Mouse (Mus musculus) small intestine, adult 2 months (tissue): ENCODE measurements around the gene Them5. TPM values are rescaled to one million over a fixed set of nuclear protein-coding genes. Genes with fewer than 3 reads are reported as not detected.

ENCODE experiments used
- H3K27ac ChIP-seq: fragments of 200-500 bp; 2 replicates; pipeline ENCODE4 v1.5.1; 2012; ENCODE audit warnings: low read depth, low read length, control low read depth, inconsistent platforms; ENCODE audit not compliant: insufficient read depth
- H3K27me3 ChIP-seq: fragments of 200-500 bp; 2 replicates; pipeline ENCODE4 v1.6.1; 2012; ENCODE audit warnings: mild to moderate bottlenecking, moderate library complexity, low read length, inconsistent platforms; ENCODE audit not compliant: control insufficient read depth, insufficient read depth
- H3K36me3 ChIP-seq: fragments of 200-500 bp; 2 replicates; pipeline ENCODE4 v1.6.1; 2012; ENCODE audit warnings: mild to moderate bottlenecking, low read length, control low read depth, inconsistent platforms; ENCODE audit not compliant: control insufficient read depth, insufficient read depth
- H3K4me1 ChIP-seq: fragments of 200-500 bp; 2 replicates; pipeline ENCODE4 v1.6.1; 2012; ENCODE audit warnings: low read length, inconsistent platforms, mixed read lengths; ENCODE audit not compliant: control insufficient read depth, insufficient read depth, insufficient read length
- H3K4me3 ChIP-seq: fragments of 200-500 bp; 2 replicates; pipeline ENCODE4 v1.5.1; 2012; ENCODE audit warnings: low read depth, mild to moderate bottlenecking, control low read depth, inconsistent platforms, low read length, moderate library complexity
- CTCF ChIP-seq: fragments of 200-500 bp; IDR thresholded peaks from 2 replicates; pipeline ENCODE4 v1.5.1; 2012; ENCODE audit warnings: low read depth, mild to moderate bottlenecking, control low read depth, inconsistent platforms, low read length, moderate library complexity, mixed read lengths; ENCODE audit not compliant: insufficient replicate concordance, insufficient read length; ENCODE audit errors: extremely low read depth
- POLR2A ChIP-seq: fragments of 200-500 bp; IDR thresholded peaks from 2 replicates; pipeline ENCODE4 v1.6.1; 2012; ENCODE audit warnings: low read depth, mild to moderate bottlenecking, control low read depth, inconsistent platforms, low read length, moderate library complexity
- WGBS: fragments of 180-500 bp; shearing (Covaris S2); methylation state at CpG from one replicate; pipeline ENCODE4 v1.1.7; 2018; 5-methylcytosine and 5-hydroxymethylcytosine counted together
- polyA plus RNA-seq: library from polyadenylated mRNA; depleted of rRNA; stranded (reverse); fragments of >200 nt; gene quantifications from 2 replicates; pipeline ENCODE4 v1.2.3, GENCODE M21; 2012; rRNA removed

The Them5 gene
- polyA plus RNA-seq, 1 experiment, result not detected

DNA sequence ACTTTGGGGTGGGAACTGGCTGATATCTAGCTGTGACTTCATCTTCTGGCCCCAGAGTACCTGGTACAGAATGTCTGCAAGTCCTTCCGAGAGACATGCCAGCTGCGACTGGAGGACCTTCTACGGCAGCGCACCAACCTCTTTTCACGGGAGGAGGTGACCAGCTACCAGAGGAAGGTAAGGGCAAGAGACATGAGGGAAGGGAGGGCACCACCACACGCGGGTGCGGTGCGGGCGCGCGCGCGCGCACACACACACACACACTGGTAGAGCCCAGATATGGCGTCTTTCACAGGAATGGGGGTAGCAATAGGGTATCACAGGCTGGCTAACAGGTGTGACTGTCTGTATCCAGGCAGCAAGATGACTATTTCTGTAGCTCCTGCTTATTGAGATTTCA is 47.5 kb downstream of the Them5 start:
- Histone ChIP-seq H3K27ac (no peak overlapping the region), H3K4me3 (no peak overlapping the region), H3K4me1 (no peaks in the 10 kb centered on the region), H3K27me3 (no peaks in the 10 kb centered on the region), H3K36me3 (peaks cover 44% of the 10 kb centered on the region)
- 95% methylated on average over 16 of the region's 16 CpGs for WGBS
- TF ChIP-seq POLR2A (no peak), CTCF (no peak)

DNA sequence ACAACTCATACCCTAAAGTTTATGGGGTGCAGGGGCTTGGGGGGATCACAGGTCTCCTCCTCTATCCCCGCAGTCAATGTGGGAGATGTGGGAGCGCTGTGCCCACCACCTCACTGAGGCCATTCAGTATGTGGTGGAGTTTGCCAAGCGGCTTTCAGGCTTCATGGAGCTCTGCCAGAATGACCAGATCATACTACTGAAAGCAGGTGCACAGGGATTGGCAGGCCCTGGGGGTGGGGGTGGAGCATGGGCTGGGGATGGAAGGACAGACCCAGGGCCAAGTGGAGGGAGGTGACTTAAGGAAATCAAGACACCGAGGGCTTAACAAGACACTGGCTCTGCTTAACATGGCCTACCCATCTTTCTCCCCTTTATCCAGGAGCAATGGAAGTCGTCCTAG is 49.1 kb downstream of the Them5 start:
- no peaks in the 10 kb centered on the region for H3K4me1 ChIP-seq
- TF ChIP-seq CTCF (no peak), POLR2A (no peak)
- no peak overlapping the region for H3K27ac ChIP-seq
- no peak overlapping the region for H3K4me3 ChIP-seq
- WGBS, result 82% methylated on average over 5 of the region's 5 CpGs
- H3K27me3 ChIP-seq, result no peaks in the 10 kb centered on the region
- H3K36me3 ChIP-seq, result peaks cover 44% of the 10 kb centered on the region

DNA sequence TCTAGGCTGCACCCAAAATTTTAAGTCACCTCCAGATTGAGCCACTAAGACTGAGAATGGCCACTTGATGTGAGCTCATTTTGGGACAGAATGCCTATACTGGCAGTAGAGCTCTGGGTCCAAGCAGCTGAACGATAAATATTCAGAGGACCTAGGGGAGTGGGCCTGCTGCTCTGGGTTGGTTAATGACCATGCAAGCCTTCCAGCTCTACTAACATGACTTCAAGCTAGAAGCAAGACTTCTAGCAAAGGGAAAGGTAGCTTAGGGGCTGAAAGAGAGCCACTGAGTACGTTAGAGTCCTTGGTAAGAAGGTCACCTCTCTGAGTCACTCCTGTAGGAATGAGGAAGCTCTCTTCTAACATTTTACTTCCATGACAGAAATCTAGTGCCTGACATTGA is 50.2 kb downstream of the Them5 start:
- WGBS, result 79% methylated on average over 2 of the region's 2 CpGs
- Histone ChIP-seq H3K4me1 (no peaks in the 10 kb centered on the region), H3K36me3 (peaks cover 42% of the 10 kb centered on the region), H3K27me3 (no peaks in the 10 kb centered on the region), H3K27ac (no peak overlapping the region), H3K4me3 (no peak overlapping the region)
- TF ChIP-seq POLR2A (no peak), CTCF (no peak)

DNA sequence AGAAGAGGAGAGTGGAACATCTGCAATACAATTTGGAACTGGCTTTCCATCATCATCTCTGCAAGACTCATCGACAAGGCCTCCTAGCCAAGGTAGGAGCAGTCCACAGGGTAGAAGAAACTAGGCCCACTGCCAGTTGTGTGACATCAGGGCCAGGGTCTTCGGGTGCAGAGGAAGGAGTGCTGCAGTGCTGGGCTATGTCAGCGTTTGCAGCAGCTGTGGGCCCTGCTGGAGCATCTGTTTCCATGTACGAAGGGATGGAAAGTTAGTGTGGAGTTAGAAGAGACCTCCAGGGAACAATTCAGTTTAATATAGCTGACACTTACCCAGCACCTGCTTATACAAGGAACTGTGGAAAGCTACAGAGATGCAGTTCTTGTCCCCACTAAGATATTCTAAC is 51.1 kb downstream of the Them5 start:
- WGBS, result 77% methylated on average over 4 of the region's 4 CpGs

DNA sequence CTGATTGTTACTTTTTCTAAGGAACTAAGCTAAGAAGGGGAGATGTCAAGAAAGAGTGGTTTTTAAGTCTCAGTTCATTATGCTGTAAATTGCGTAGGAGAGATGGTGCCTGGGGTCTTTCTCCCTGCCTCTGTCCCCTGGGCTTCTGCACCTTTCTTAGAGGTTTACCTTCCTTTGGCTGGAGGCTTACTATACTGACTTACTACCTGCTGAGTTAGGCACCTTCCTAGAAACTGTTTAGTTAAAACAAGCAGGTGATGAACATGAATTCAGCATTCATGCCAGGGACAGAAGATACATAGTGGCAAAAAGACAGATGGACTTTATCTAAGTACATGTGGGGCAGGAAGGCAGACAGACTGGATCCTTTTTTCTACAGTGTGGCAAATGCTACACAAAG is 54.4 kb downstream of the Them5 start:
- no peak overlapping the region for H3K27ac ChIP-seq
- WGBS, result 91% methylated on average over 1 of the region's 1 CpGs
- H3K4me1 ChIP-seq, result no peaks in the 10 kb centered on the region
- peaks cover 18% of the 10 kb centered on the region for H3K36me3 ChIP-seq
- H3K27me3 ChIP-seq, result peaks cover 8% of the 10 kb centered on the region; the same call in 1 of the 2 replicates
- H3K4me3 ChIP-seq, result no peak overlapping the region
- TF ChIP-seq CTCF (no peak), POLR2A (no peak)

More for the DNA sequence above, 51.1 kb downstream of the Them5 start:
- TF ChIP-seq CTCF, result no peak
- TF ChIP-seq POLR2A, result no peak
- Histone ChIP-seq H3K4me1 (no peaks in the 10 kb centered on the region), H3K36me3 (peaks cover 36% of the 10 kb centered on the region), H3K27me3 (no peaks in the 10 kb centered on the region), H3K27ac (no peak overlapping the region), H3K4me3 (no peak overlapping the region)

DNA sequence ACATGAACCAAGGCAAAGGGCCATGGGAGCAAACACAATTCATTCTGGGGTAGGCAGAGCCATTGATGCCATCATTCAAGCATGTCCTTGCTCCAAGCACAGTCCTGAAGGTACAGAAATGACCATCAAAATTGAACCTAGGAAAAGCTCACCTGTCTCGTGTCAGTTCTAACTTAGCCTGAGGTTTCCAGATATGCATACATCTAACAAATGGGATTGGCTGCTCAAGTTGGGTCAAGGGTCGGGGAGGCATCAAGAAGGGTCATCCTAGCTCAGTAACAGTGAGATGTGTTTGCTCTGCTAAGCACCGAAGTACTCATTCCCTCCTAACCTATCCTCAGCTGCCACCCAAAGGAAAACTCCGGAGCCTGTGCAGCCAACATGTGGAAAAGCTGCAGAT is 55.0 kb downstream of the Them5 start:
- no peak for TF ChIP-seq CTCF
- TF ChIP-seq POLR2A, result no peak
- Histone ChIP-seq H3K27me3 (peaks cover 8% of the 10 kb centered on the region; the same call in 1 of the 2 replicates), H3K36me3 (peaks cover 15% of the 10 kb centered on the region), H3K4me1 (no peaks in the 10 kb centered on the region), H3K4me3 (no peak overlapping the region), H3K27ac (no peak overlapping the region)
- 71% methylated on average over 4 of the region's 4 CpGs for WGBS

Other genes with a start within 250 kb of the Them5 start
- not detected in 2 replicates for gene Gm10696, start 163.9 kb upstream of the Them5 start, polyA plus RNA-seq
- not detected in 2 replicates for gene Gm5286, start 145.4 kb upstream of the Them5 start, polyA plus RNA-seq
- not detected in 2 replicates for gene Gm4778, start 78.1 kb upstream of the Them5 start, polyA plus RNA-seq
- gene Them4, start 32.0 kb upstream of the Them5 start, polyA plus RNA-seq, result 0.47 and 1.0 TPM in 2 replicates
- gene C2cd4d, start 20.3 kb downstream of the Them5 start, polyA plus RNA-seq, result 1.4 and 3.7 TPM in 2 replicates
- gene Rorc, start 30.7 kb downstream of the Them5 start, polyA plus RNA-seq, result 10.2 and 28.3 TPM in 2 replicates
- 0.23 and 0.42 TPM in 2 replicates for gene Lingo4, start 56.4 kb downstream of the Them5 start, polyA plus RNA-seq
- gene Tdrkh, start 71.2 kb downstream of the Them5 start, polyA plus RNA-seq, result not detected in 2 replicates
- gene Mrpl9, start 101.2 kb downstream of the Them5 start, polyA plus RNA-seq, result 17.3 and 20.6 TPM in 2 replicates
- not detected in 2 replicates for gene Oaz3, start 101.8 kb downstream of the Them5 start, polyA plus RNA-seq
- 12.1 and 26.1 TPM in 2 replicates for gene Celf3, start 136.2 kb downstream of the Them5 start, polyA plus RNA-seq
- 0.23 TPM in 1 of 2 replicates, not detected in the other for gene Riiad1, start 138.2 kb downstream of the Them5 start, polyA plus RNA-seq
- gene Snx27, start 240.6 kb downstream of the Them5 start, polyA plus RNA-seq, result 2.3 and 3.4 TPM in 2 replicates